Mouse (Mus musculus): Measurements from ENCODE around the gene Wasf2.

Wasf2 gene

GRCm38 (mm10) chr4:133204379-133204778, 74.1 kb downstream of the Wasf2 start:
- no peak for DNase-seq

- DNase-seq: peak; percentile 67
These were observed 79.1 kb downstream of the Wasf2 start for GRCm38 (mm10) chr4:133209366-133209765.

GRCm38 (mm10) chr4:133210023-133210787, 79.9 kb downstream of the Wasf2 start:
- no peak for DNase-seq

- no peak for DNase-seq
These were observed 80.6 kb downstream of the Wasf2 start for GRCm38 (mm10) chr4:133210788-133211390.

- DNase-seq: no peak
These were observed 81.7 kb downstream of the Wasf2 start, which contains the start of the genes Cd164l2 and Gpr3 for GRCm38 (mm10) chr4:133211751-133212561. Cd164l2 (plus strand) TSS chr4:133212131. Gpr3 (minus strand) TSS chr4:133212536.

- peak; percentile 89 for DNase-seq
These were observed 82.4 kb downstream of the Wasf2 start for GRCm38 (mm10) chr4:133212562-133213267.

- DNase-seq: peak; percentile 64
These were observed 82.9 kb downstream of the Wasf2 start for GRCm38 (mm10) chr4:133213268-133213590.

- no peak for DNase-seq
These were observed 83.4 kb downstream of the Wasf2 start for GRCm38 (mm10) chr4:133213661-133214060.

- peak; percentile 72 for DNase-seq
These were observed 87.3 kb downstream of the Wasf2 start for GRCm38 (mm10) chr4:133217641-133218040.

- no peak for DNase-seq
These were observed 88.4 kb downstream of the Wasf2 start for GRCm38 (mm10) chr4:133218745-133219144.

- DNase-seq: peak; percentile 67
These were observed 90.4 kb downstream of the Wasf2 start for GRCm38 (mm10) chr4:133220656-133221055.

- DNase-seq: no peak
These were observed 91.4 kb downstream of the Wasf2 start for GRCm38 (mm10) chr4:133221701-133222100.

GRCm38 (mm10) chr4:133223875-133224274, 93.6 kb downstream of the Wasf2 start:
- DNase-seq: no peak

- DNase-seq: peak; percentile 63
These were observed 95.8 kb downstream of the Wasf2 start for GRCm38 (mm10) chr4:133226073-133226472.

GRCm38 (mm10) chr4:133227636-133228035, 97.3 kb downstream of the Wasf2 start:
- no peak for DNase-seq

GRCm38 (mm10) chr4:133229582-133229981, 99.3 kb downstream of the Wasf2 start:
- no peak for DNase-seq

GRCm38 (mm10) chr4:133233285-133233976, 103.1 kb downstream of the Wasf2 start:
- DNase-seq: peak; percentile 74

GRCm38 (mm10) chr4:133234771-133235170, 104.5 kb downstream of the Wasf2 start:
- no peak for DNase-seq

- DNase-seq: no peak
These were observed 105.1 kb downstream of the Wasf2 start for GRCm38 (mm10) chr4:133235415-133235814.

- no peak for DNase-seq
These were observed 107.6 kb downstream of the Wasf2 start for GRCm38 (mm10) chr4:133237911-133238310.

- DNase-seq: peak; percentile 93
These were observed 110.2 kb downstream of the Wasf2 start, which contains the start of gene Map3k6 for GRCm38 (mm10) chr4:133240490-133240921. Map3k6 (plus strand) TSS chr4:133240818.
